Mouse (Mus musculus) Muller cell, postnatal 12 days (primary cell): ENCODE measurements at regions not wholly inside any gene's neighbourhood (a gene's known extent, or its start where the extent isn't known, plus 50 kb on each side); places are given as distances from the start of the nearest gene placed in this dataset.

Experiments
- DNase-seq: peaks from one replicate; pipeline ENCODE4 v3.0.0-alpha.2; 2015; ENCODE audit errors: inconsistent ontology term

- DNase-seq: no peak
Measured at GRCm38 (mm10) chr3:60926024-60926547, 76.5 kb upstream of the P2ry1 start.

GRCm38 (mm10) chr3:60928910-60929309, 73.7 kb upstream of the P2ry1 start:
- DNase-seq: no peak

GRCm38 (mm10) chr3:60934492-60934891, 68.1 kb upstream of the P2ry1 start:
- no peak for DNase-seq

- no peak for DNase-seq
Measured at GRCm38 (mm10) chr3:60941451-60941850, 61.1 kb upstream of the P2ry1 start.

- no peak for DNase-seq
Measured at GRCm38 (mm10) chr3:60948897-60949296, 53.7 kb upstream of the P2ry1 start.
